ENCODE assay signal across 27 mouse cellular contexts in genomic region chr13:43015768-43016167, GRCm38 (mm10).
DNase-seq lines count a peak whose midpoint lies in the region; ATAC-seq lines count a peak whose summit lies in the region.
"Had no signal": no experiment of that assay in that cellular context is flagged by ENCODE, and none has a peak within 500 bp of the region (broad histone marks: within the 10 kb centered on the region; RNA-seq: fewer than 3 reads in every experiment).

No protein-coding gene starts in this region.

- no peak overlapping the region for H3K4me2 ChIP-seq in forebrain, embryonic 14.5 days (ENCODE audit: low read length)
- H3K4me2 ChIP-seq in forebrain, embryonic 15.5 days (replicated peaks), result no peak overlapping the region
- H3K4me2 ChIP-seq in midbrain, embryonic 11.5 days, result no peak overlapping the region
- H3K4me2 ChIP-seq in hindbrain, embryonic 14.5 days (replicated peaks), result no peak overlapping the region
- H3K4me2 ChIP-seq: embryonic facial prominence, embryonic 13.5 days; embryonic facial prominence, embryonic 15.5 days; forebrain, embryonic 12.5 days had no signal

- H3K4me1 ChIP-seq in forebrain, embryonic 14.5 days (ENCODE audit: control insufficient read depth, insufficient read depth, low read length), result peaks cover 3% of the 10 kb centered on the region; the same call in 1 of the 2 replicates
- peaks cover 14% of the 10 kb centered on the region for H3K4me1 ChIP-seq in forebrain, embryonic 15.5 days
- no peaks in the 10 kb centered on the region for H3K4me1 ChIP-seq in midbrain, embryonic 11.5 days (ENCODE audit: control insufficient read depth, insufficient read depth, low read length)
- H3K4me1 ChIP-seq in midbrain, embryonic 10.5 days, result peaks cover 12% of the 10 kb centered on the region
- H3K4me1 ChIP-seq in hindbrain, embryonic 14.5 days (replicated peaks; ENCODE audit: control insufficient read depth, insufficient read depth, low read length), result 0 out of 2 replicates have a peak, but pooled peaks cover 7% of the 10 kb centered on the region
- H3K4me1 ChIP-seq: embryonic facial prominence, embryonic 13.5 days; embryonic facial prominence, embryonic 15.5 days had no signal

- 9% methylated on average over 6 of the region's 6 CpGs for WGBS in forebrain, embryonic 14.5 days
- 19% methylated on average over 6 of the region's 6 CpGs for WGBS in forebrain, embryonic 15.5 days
- 66% methylated on average over 6 of the region's 6 CpGs for WGBS in midbrain, embryonic 11.5 days
- 68% methylated on average over 6 of the region's 6 CpGs for WGBS in midbrain, embryonic 10.5 days
- 76% methylated on average over 6 of the region's 6 CpGs for WGBS in hindbrain, embryonic 14.5 days

- H3K9me3 ChIP-seq in forebrain, embryonic 14.5 days (replicated peaks; ENCODE audit: control insufficient read depth, low read length), result no peaks in the 10 kb centered on the region
- H3K9me3 ChIP-seq in forebrain, embryonic 15.5 days, result no peaks in the 10 kb centered on the region
- no peaks in the 10 kb centered on the region for H3K9me3 ChIP-seq in midbrain, embryonic 11.5 days (ENCODE audit: control insufficient read depth, low read length)
- H3K9me3 ChIP-seq in midbrain, embryonic 10.5 days (replicated peaks), result no peaks in the 10 kb centered on the region
- no peaks in the 10 kb centered on the region for H3K9me3 ChIP-seq in hindbrain, embryonic 14.5 days (ENCODE audit: control insufficient read depth, low read length)
- H3K9me3 ChIP-seq: embryonic facial prominence, embryonic 13.5 days; embryonic facial prominence, embryonic 15.5 days; forebrain, embryonic 10.5 days; forebrain, embryonic 12.5 days; G1E had no signal

- H3K9ac ChIP-seq in forebrain, embryonic 14.5 days (ENCODE audit: low read length), result no peak overlapping the region
- no peak overlapping the region for H3K9ac ChIP-seq in forebrain, embryonic 15.5 days (replicated peaks)
- no peak overlapping the region for H3K9ac ChIP-seq in midbrain, embryonic 11.5 days (ENCODE audit: low read length)
- H3K9ac ChIP-seq in hindbrain, embryonic 14.5 days, result no peak overlapping the region
- H3K9ac ChIP-seq: embryonic facial prominence, embryonic 13.5 days; embryonic facial prominence, embryonic 15.5 days; forebrain, embryonic 12.5 days had no signal

- no peak overlapping the region for H3K4me3 ChIP-seq in forebrain, embryonic 14.5 days (ENCODE audit: low read depth, low read length)
- H3K4me3 ChIP-seq in forebrain, embryonic 15.5 days, result no peak overlapping the region
- no peak overlapping the region for H3K4me3 ChIP-seq in midbrain, embryonic 11.5 days (ENCODE audit: low read depth, low read length)
- H3K4me3 ChIP-seq in midbrain, embryonic 10.5 days, result no peak overlapping the region
- no peak overlapping the region for H3K4me3 ChIP-seq in hindbrain, embryonic 14.5 days (replicated peaks; ENCODE audit: low read length)
- H3K4me3 ChIP-seq: embryonic facial prominence, embryonic 13.5 days; embryonic facial prominence, embryonic 15.5 days; erythroblast, embryonic 14.5 days; forebrain, embryonic 10.5 days; forebrain, embryonic 12.5 days had no signal

- no peak overlapping the region for H3K27ac ChIP-seq in forebrain, embryonic 14.5 days (ENCODE audit: low read depth, low read length)
- no peak overlapping the region for H3K27ac ChIP-seq in forebrain, embryonic 15.5 days (replicated peaks)
- no peak overlapping the region for H3K27ac ChIP-seq in midbrain, embryonic 11.5 days (ENCODE audit: low read depth, low read length)
- H3K27ac ChIP-seq in midbrain, embryonic 10.5 days (replicated peaks), result no peak overlapping the region
- no peak overlapping the region for H3K27ac ChIP-seq in hindbrain, embryonic 14.5 days
- H3K27ac ChIP-seq: embryonic facial prominence, embryonic 13.5 days; embryonic facial prominence, embryonic 15.5 days; forebrain, embryonic 10.5 days; forebrain, embryonic 12.5 days had no signal

- H3K27me3 ChIP-seq in forebrain, embryonic 14.5 days (replicated peaks; ENCODE audit: control insufficient read depth, insufficient read depth, low read length), result no peaks in the 10 kb centered on the region
- H3K27me3 ChIP-seq in forebrain, embryonic 15.5 days, result no peaks in the 10 kb centered on the region
- no peaks in the 10 kb centered on the region for H3K27me3 ChIP-seq in midbrain, embryonic 11.5 days (ENCODE audit: control insufficient read depth, insufficient read depth, low read length)
- H3K27me3 ChIP-seq in midbrain, embryonic 10.5 days (ENCODE audit: low read depth, poor library complexity, severe bottlenecking), result no peaks in the 10 kb centered on the region
- H3K27me3 ChIP-seq in hindbrain, embryonic 14.5 days (ENCODE audit: control insufficient read depth, insufficient read depth, low read length), result no peaks in the 10 kb centered on the region
- H3K27me3 ChIP-seq: CH12.LX; embryonic facial prominence, embryonic 13.5 days; embryonic facial prominence, embryonic 15.5 days; forebrain, embryonic 12.5 days; Patski had no signal

- H3K36me3 ChIP-seq in forebrain, embryonic 14.5 days (ENCODE audit: control insufficient read depth, insufficient read depth, low read length), result no peaks in the 10 kb centered on the region
- H3K36me3 ChIP-seq in forebrain, embryonic 15.5 days, result no peaks in the 10 kb centered on the region
- H3K36me3 ChIP-seq in midbrain, embryonic 11.5 days (ENCODE audit: control insufficient read depth, insufficient read depth, low read length), result no peaks in the 10 kb centered on the region
- no peaks in the 10 kb centered on the region for H3K36me3 ChIP-seq in midbrain, embryonic 10.5 days
- H3K36me3 ChIP-seq in hindbrain, embryonic 14.5 days (replicated peaks; ENCODE audit: control insufficient read depth, insufficient read depth), result no peaks in the 10 kb centered on the region
- H3K36me3 ChIP-seq: embryonic facial prominence, embryonic 13.5 days; embryonic facial prominence, embryonic 15.5 days; forebrain, embryonic 10.5 days; forebrain, embryonic 12.5 days; G1E had no signal

- no peak for ATAC-seq in forebrain, embryonic 14.5 days
- no peak for ATAC-seq in forebrain, embryonic 15.5 days (replicated peaks)
- ATAC-seq in midbrain, embryonic 11.5 days (ENCODE audit: low FRiP score), result no peak
- ATAC-seq in hindbrain, embryonic 14.5 days (ENCODE audit: low FRiP score), result no peak
- ATAC-seq: activated CD4-positive, CD25-positive, alpha-beta regulatory T cell, adult 4 months; CD4-positive, CD25-positive, alpha-beta regulatory T cell, adult 4 months; forebrain, embryonic 16.5 days; Patski had no signal

- peak; percentile 32 for DNase-seq in forebrain, embryonic 14.5 days (ENCODE audit: low spot score)
- peak; percentile 19 for DNase-seq in midbrain, embryonic 11.5 days (ENCODE audit: low spot score, missing footprints)
- DNase-seq in midbrain, embryonic 10.5 days (ENCODE audit: low spot score), result no peak
- DNase-seq in hindbrain, embryonic 14.5 days (ENCODE audit: low spot score), result no peak
- DNase-seq: adrenal gland, adult 8-10 months; adrenal gland, postnatal 14 days; adrenal gland, postnatal 36 days; B cell, adult 2 months; cerebellum, adult 11 months; cerebellum, adult 18-20 months; cerebellum, adult 8-10 months; cerebellum, adult 9-11 months; cerebellum, postnatal 14 days; cerebellum, postnatal 36 days; embryo, embryonic 11 days had no signal

Comparison
In these comparisons a context has a peak if more than half of its experiments do, and no peak if none do; other contexts are left out.
1. DNase-seq: peak in forebrain, embryonic 14.5 days (single experiment) and midbrain, embryonic 11.5 days (single experiment); none in midbrain, embryonic 10.5 days (single experiment) and hindbrain, embryonic 14.5 days (single experiment).